Mouse (Mus musculus): ENCODE measurements around the gene Dlg2.
A peak's percentile ranks its signal among the peaks of the same experiment; 100 is the strongest.

The Dlg2 gene

GRCm38 (mm10) chr7:91442447-91443376, 966.2 kb downstream of the Dlg2 start:
- no peak for DNase-seq (ENCODE audit: low read depth, low spot score)

- DNase-seq (ENCODE audit: low read depth, low spot score), result no peak
Observed at GRCm38 (mm10) chr7:91443377-91443714, 966.9 kb downstream of the Dlg2 start.

- no peak for DNase-seq (ENCODE audit: low read depth, low spot score)
Observed at GRCm38 (mm10) chr7:91443913-91444312, 967.4 kb downstream of the Dlg2 start.

GRCm38 (mm10) chr7:91444728-91445127, 968.3 kb downstream of the Dlg2 start:
- no peak for DNase-seq (ENCODE audit: low read depth, low spot score)

GRCm38 (mm10) chr7:91456796-91457195, 980.3 kb downstream of the Dlg2 start:
- DNase-seq (ENCODE audit: low read depth, low spot score), result no peak

- DNase-seq (ENCODE audit: low read depth, low spot score), result peak; percentile 44
Observed at GRCm38 (mm10) chr7:91457207-91457606, 980.7 kb downstream of the Dlg2 start.

GRCm38 (mm10) chr7:91461352-91461751, 984.9 kb downstream of the Dlg2 start:
- DNase-seq (ENCODE audit: low read depth, low spot score), result no peak

- no peak for DNase-seq (ENCODE audit: low read depth, low spot score)
Observed at GRCm38 (mm10) chr7:91463256-91463655, 986.8 kb downstream of the Dlg2 start.

- peak; percentile 5 for DNase-seq (ENCODE audit: low read depth, low spot score)
Observed at GRCm38 (mm10) chr7:91467061-91467460, 990.6 kb downstream of the Dlg2 start.

GRCm38 (mm10) chr7:91479145-91479544, 1002.7 kb downstream of the Dlg2 start:
- no peak for DNase-seq (ENCODE audit: low read depth, low spot score)

GRCm38 (mm10) chr7:91481574-91482197, 1005.2 kb downstream of the Dlg2 start:
- no peak for DNase-seq (ENCODE audit: low read depth, low spot score)

GRCm38 (mm10) chr7:91493234-91493633, 1016.8 kb downstream of the Dlg2 start:
- no peak for DNase-seq (ENCODE audit: low read depth, low spot score)

- DNase-seq (ENCODE audit: low read depth, low spot score), result no peak
Observed at GRCm38 (mm10) chr7:91495526-91495925, 1019.1 kb downstream of the Dlg2 start.

GRCm38 (mm10) chr7:91511119-91511518, 1034.6 kb downstream of the Dlg2 start:
- no peak for DNase-seq (ENCODE audit: low read depth, low spot score)

- DNase-seq (ENCODE audit: low read depth, low spot score), result no peak
Observed at GRCm38 (mm10) chr7:91514445-91514844, 1038.0 kb downstream of the Dlg2 start.

- no peak for DNase-seq (ENCODE audit: low read depth, low spot score)
Observed at GRCm38 (mm10) chr7:91516225-91516624, 1039.8 kb downstream of the Dlg2 start.

GRCm38 (mm10) chr7:91525859-91526258, 1049.4 kb downstream of the Dlg2 start:
- no peak for DNase-seq (ENCODE audit: low read depth, low spot score)

- no peak for DNase-seq (ENCODE audit: low read depth, low spot score)
Observed at GRCm38 (mm10) chr7:91542597-91543285, 1066.3 kb downstream of the Dlg2 start.

- no peak for DNase-seq (ENCODE audit: low read depth, low spot score)
Observed at GRCm38 (mm10) chr7:91543286-91543650, 1066.8 kb downstream of the Dlg2 start.

GRCm38 (mm10) chr7:91544600-91544999, 1068.1 kb downstream of the Dlg2 start:
- DNase-seq (ENCODE audit: low read depth, low spot score), result no peak

GRCm38 (mm10) chr7:91548796-91549195, 1072.3 kb downstream of the Dlg2 start:
- DNase-seq (ENCODE audit: low read depth, low spot score), result no peak

GRCm38 (mm10) chr7:91557582-91557981, 1081.1 kb downstream of the Dlg2 start:
- DNase-seq (ENCODE audit: low read depth, low spot score), result no peak
